Mouse (Mus musculus): ENCODE results near the gene Cxadr.

- no peak for TF ChIP-seq CTCF (IDR thresholded peaks at IDR 0.05; ENCODE audit: low read depth, low read length)
- no peak for TF ChIP-seq GATA1 (IDR thresholded peaks at IDR 0.05; ENCODE audit: borderline replicate concordance, low read length)
- no peak for TF ChIP-seq TAL1 (conservative IDR thresholded peaks at IDR 0.05; ENCODE audit: low read depth, low read length)
Observed at GRCm38 (mm10) chr16:78265151-78265590, 36.1 kb upstream of the Cxadr start.

All from G1E (cell line).